In genomic region chr12:11281584-11281983, GRCm38 (mm10) we compare ENCODE assay signal across 29 mouse cellular contexts. TPM values are rescaled to one million over a fixed set of nuclear protein-coding genes. Genes with fewer than 3 reads are reported as not detected.
DNase-seq lines count a peak whose midpoint lies in the region; ATAC-seq and TF ChIP-seq lines count a peak whose summit lies in the region.
"Had no signal": no experiment of that assay in that cellular context is flagged by ENCODE, and none has a peak within 500 bp of the region (broad histone marks: within the 10 kb centered on the region; RNA-seq: fewer than 3 reads in every experiment).

No protein-coding gene starts in this region.

- ATAC-seq in CD4-positive, CD25-positive, alpha-beta regulatory T cell, adult 4 months, result peak; percentile 51
- ATAC-seq in stomach, postnatal 0 days (ENCODE audit: low FRiP score, low TSS enrichment), result peak; percentile 97
- ATAC-seq in hindbrain, embryonic 12.5 days (ENCODE audit: low FRiP score), result no peak
- ATAC-seq: forebrain, embryonic 13.5 days; forebrain, embryonic 16.5 days; hindbrain, postnatal 0 days; intestine, embryonic 15.5 days; Patski had no signal

- WGBS in stomach, postnatal 0 days, result 85% methylated on average over 2 of the region's 2 CpGs
- WGBS in hindbrain, embryonic 12.5 days, result 99% methylated on average over 2 of the region's 2 CpGs

- DNase-seq in CD4-positive helper T cell, adult 2 months (ENCODE audit: low read depth, low spot score), result peak; percentile 18
- peak; percentile 18 for DNase-seq in induced T-regulatory cell, adult 2 months (ENCODE audit: low read depth)
- DNase-seq in stomach, postnatal 0 days (ENCODE audit: low spot score), result peak; percentile 56
- no peak for DNase-seq in right cerebral cortex, postnatal 36 days (ENCODE audit: low spot score in 2 of 2)
- DNase-seq in adrenal gland, adult 8-10 months, result no peak
- DNase-seq: adrenal gland, postnatal 10 days; adrenal gland, postnatal 36 days; B cell, adult 2 months; cerebellum, adult 18-20 months; cerebellum, adult 9-10 months; cerebellum, postnatal 14 days; gastrocnemius, postnatal 10 days; gastrocnemius, postnatal 36 days; heart, adult 2 months; heart, postnatal 10 days; heart, postnatal 36 days had no signal

- no peaks in the 10 kb centered on the region for H3K27me3 ChIP-seq in stomach, postnatal 0 days (ENCODE audit: control insufficient read depth, insufficient read depth, low read length)
- no peaks in the 10 kb centered on the region for H3K27me3 ChIP-seq in hindbrain, embryonic 12.5 days
- H3K27me3 ChIP-seq: CH12.LX; forebrain, embryonic 13.5 days; intestine, embryonic 15.5 days; Patski had no signal

- no peaks in the 10 kb centered on the region for H3K9me3 ChIP-seq in stomach, postnatal 0 days (ENCODE audit: control insufficient read depth, low read length)
- no peaks in the 10 kb centered on the region for H3K9me3 ChIP-seq in hindbrain, embryonic 12.5 days (replicated peaks)
- H3K9me3 ChIP-seq: forebrain, embryonic 10.5 days; forebrain, embryonic 13.5 days; G1E; hindbrain, embryonic 10.5 days; intestine, embryonic 15.5 days had no signal

- H3K9ac ChIP-seq in stomach, postnatal 0 days (ENCODE audit: low read length), result no peak overlapping the region
- no peak overlapping the region for H3K9ac ChIP-seq in hindbrain, embryonic 12.5 days
- H3K9ac ChIP-seq: forebrain, embryonic 13.5 days; hindbrain, embryonic 14.5 days; intestine, embryonic 15.5 days had no signal

- peaks cover 19% of the 10 kb centered on the region for H3K36me3 ChIP-seq in stomach, postnatal 0 days (ENCODE audit: control insufficient read depth, insufficient read depth, low read length)
- H3K36me3 ChIP-seq in hindbrain, embryonic 12.5 days, result peaks cover 35% of the 10 kb centered on the region

- H3K4me3 ChIP-seq in stomach, postnatal 0 days (ENCODE audit: low read depth, low read length), result no peak overlapping the region
- no peak overlapping the region for H3K4me3 ChIP-seq in hindbrain, embryonic 12.5 days
- H3K4me3 ChIP-seq: forebrain, embryonic 10.5 days; forebrain, embryonic 13.5 days; heart, adult 2 months; hindbrain, embryonic 10.5 days; intestine, embryonic 15.5 days had no signal

- TF ChIP-seq CTCF in stomach, postnatal 0 days (IDR thresholded peaks at IDR 0.05; ENCODE audit: low read depth), result no peak

- no peak overlapping the region for H3K4me2 ChIP-seq in stomach, postnatal 0 days (replicated peaks; ENCODE audit: low read depth)
- no peak overlapping the region for H3K4me2 ChIP-seq in hindbrain, embryonic 12.5 days (replicated peaks)
- H3K4me2 ChIP-seq: forebrain, embryonic 13.5 days; heart, embryonic 11.5 days; hindbrain, embryonic 14.5 days; intestine, embryonic 15.5 days had no signal

- TF ChIP-seq EP300 in stomach, postnatal 0 days (optimal IDR thresholded peaks at IDR 0.05), result no peak

- no peak overlapping the region for H3K27ac ChIP-seq in stomach, postnatal 0 days (replicated peaks)
- no peak overlapping the region for H3K27ac ChIP-seq in hindbrain, embryonic 12.5 days
- H3K27ac ChIP-seq: forebrain, embryonic 10.5 days; forebrain, embryonic 13.5 days; heart, adult 2 months; hindbrain, embryonic 10.5 days; hindbrain, embryonic 14.5 days; hindbrain, postnatal 0 days; intestine, embryonic 15.5 days had no signal

- no peaks in the 10 kb centered on the region for H3K4me1 ChIP-seq in stomach, postnatal 0 days (replicated peaks; ENCODE audit: control insufficient read depth, insufficient read depth)
- no peaks in the 10 kb centered on the region for H3K4me1 ChIP-seq in hindbrain, embryonic 12.5 days
- H3K4me1 ChIP-seq: forebrain, embryonic 10.5 days; forebrain, embryonic 13.5 days; hindbrain, embryonic 10.5 days; intestine, embryonic 15.5 days had no signal

RNA-seq across cellular contexts. Expression of gene Smc6, which starts 15.9 kb away (rescaled TPM):
- polyA plus RNA-seq in CD4-positive, CD25-positive, alpha-beta regulatory T cell, adult 4 months (2017; shearing (Covaris generic)), result 100 to 1,000 TPM; 119 to 222 TPM
- polyA plus RNA-seq in stomach, postnatal 0 days (2015; fragmentation: Nextera tagmentation; extraction: Ambion mirVana), result 66.0 and 83.7 TPM in 2 replicates
- 125 and 128 TPM in 2 replicates for polyA plus RNA-seq in hindbrain, embryonic 12.5 days (2016; fragmentation: Nextera tagmentation; extraction: Ambion mirVana)
- 10 to 100 TPM; 27.0 to 41.0 (median 34.4) TPM for total RNA-seq in adrenal gland, adult 8-10 months (2022)

RNA-seq across cellular contexts. Expression of gene Gen1, which starts 16.0 kb away (rescaled TPM):
- polyA plus RNA-seq in CD4-positive, CD25-positive, alpha-beta regulatory T cell, adult 4 months (2017; shearing (Covaris generic)), result 1 to 10 TPM; 1.2 to 1.5 TPM
- 1.6 and 2.0 TPM in 2 replicates for polyA plus RNA-seq in stomach, postnatal 0 days (2015; fragmentation: Nextera tagmentation; extraction: Ambion mirVana)
- polyA plus RNA-seq in hindbrain, embryonic 12.5 days (2016; fragmentation: Nextera tagmentation; extraction: Ambion mirVana), result 7.6 and 10.4 TPM in 2 replicates
- 1 to 10 TPM; 1.8 to 2.3 (median 2.0) TPM for total RNA-seq in adrenal gland, adult 8-10 months (2022)

Comparison
In these comparisons a context has a peak if more than half of its experiments do, and no peak if none do; other contexts are left out.
1. DNase-seq: peak in CD4-positive helper T cell, adult 2 months (single experiment), induced T-regulatory cell, adult 2 months (single experiment) and stomach, postnatal 0 days (single experiment); none in right cerebral cortex, postnatal 36 days (0 of 2) and adrenal gland, adult 8-10 months (single experiment).